Mouse (Mus musculus): ENCODE data around the gene Egln3.

Egln3 gene

DNA sequence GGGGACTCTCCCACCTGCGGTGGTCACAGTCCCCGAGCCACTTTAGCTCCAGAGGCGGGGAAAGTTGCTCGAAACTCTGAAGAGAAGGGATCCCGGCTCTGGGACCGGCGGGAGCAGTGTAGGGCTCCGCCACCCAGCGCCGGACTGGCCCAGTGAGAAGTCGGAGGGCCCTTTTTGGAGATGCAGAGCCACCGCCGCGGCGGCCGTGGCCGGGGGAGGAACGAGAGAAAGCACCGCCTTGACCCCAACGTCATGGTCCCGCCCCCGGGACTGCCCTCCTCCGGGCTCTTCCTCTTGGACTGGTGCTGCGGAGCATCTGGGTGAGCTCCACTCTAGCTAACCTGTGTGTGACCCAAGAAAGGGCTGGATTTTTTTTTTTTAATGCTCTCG is at the start of gene Egln3:
Gene Egln3, minus strand, starts transcription at position 205 of the 390 bp plus-strand sequence.
- ATAC-seq (ENCODE audit: low TSS enrichment) = peak; percentile 76

DNA sequence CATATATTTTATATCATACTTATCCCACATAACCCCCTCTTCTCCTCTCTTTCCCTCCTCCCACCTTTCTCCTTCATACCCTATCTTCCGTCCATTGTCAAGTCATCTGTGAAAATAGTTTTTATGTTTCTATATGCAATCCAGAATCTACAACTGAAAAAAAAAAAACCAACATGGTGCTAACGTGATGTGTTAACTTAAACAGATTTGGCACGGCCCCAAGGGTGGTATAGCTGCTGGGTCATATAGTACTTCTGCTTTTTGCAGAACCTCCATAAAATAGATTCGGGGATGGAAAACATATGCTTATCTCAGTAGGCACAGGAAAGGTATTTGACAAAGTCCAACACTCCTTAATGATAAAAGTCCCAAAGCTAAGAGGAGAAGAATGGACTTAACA is 49.8 kb upstream of the Egln3 start:
- no peak for ATAC-seq (ENCODE audit: low TSS enrichment)

DNA sequence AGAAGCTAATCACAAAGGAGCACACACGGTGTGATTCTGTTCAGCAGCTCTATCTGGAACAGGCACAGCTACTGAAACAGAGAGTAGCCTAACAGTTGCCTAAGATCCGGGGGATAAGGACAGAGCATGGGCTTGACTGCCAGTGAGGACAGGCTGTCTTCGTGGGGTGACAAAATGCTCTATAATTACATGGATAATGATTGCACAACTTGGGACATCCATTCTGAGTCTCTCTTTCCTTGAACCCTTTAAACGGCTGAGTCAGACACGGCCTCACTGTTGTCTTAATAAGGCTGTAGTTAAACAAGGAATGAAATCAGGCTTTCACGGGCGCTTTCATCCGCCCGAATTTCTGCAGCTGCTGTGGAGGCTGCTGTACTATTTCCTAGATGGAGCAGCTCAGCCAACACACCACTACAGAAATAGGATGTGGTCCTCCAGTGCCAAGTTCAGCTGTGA is 48.3 kb upstream of the Egln3 start:
- peak; percentile 99 for ATAC-seq (ENCODE audit: low TSS enrichment)

DNA sequence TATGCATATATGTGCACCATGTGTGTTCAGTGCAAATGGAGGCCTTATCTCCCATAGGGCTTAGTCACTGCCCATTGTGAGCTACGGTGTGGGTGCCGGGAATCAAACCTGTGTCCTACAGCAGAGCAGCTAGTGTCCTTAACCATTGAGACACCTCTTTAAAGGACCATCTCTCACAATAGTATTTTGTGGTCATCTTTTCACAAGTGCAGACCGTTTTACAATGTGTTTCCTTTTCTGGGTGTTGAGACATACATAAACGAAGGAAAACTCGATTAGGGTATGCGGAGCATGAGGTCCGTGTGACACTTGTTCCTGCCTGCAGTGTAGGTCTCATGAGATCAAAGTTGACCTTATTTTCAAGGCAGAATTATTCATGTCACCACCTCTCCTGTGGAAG is 44.2 kb upstream of the Egln3 start:
- no peak for ATAC-seq (ENCODE audit: low TSS enrichment)

DNA sequence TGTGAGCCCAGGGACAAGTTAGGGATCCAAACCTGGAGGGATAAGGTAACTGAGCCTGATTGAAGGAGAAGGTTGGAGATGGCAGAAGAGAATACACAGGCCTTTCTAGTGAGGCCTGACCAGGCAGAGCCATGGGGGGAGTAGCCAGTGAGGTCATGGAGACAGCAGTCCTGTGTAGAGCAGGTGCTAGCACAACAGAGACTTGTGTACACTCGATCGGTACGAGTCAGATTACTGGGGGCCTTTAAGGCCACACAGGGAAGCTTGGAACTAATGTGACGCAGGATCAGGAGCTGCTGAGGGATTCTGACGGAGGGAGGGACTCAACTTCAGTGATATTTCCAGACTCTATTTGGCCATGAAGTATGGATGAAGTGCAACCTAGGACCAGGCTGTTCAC is 39.5 kb upstream of the Egln3 start:
- no peak for ATAC-seq (ENCODE audit: low TSS enrichment)

DNA sequence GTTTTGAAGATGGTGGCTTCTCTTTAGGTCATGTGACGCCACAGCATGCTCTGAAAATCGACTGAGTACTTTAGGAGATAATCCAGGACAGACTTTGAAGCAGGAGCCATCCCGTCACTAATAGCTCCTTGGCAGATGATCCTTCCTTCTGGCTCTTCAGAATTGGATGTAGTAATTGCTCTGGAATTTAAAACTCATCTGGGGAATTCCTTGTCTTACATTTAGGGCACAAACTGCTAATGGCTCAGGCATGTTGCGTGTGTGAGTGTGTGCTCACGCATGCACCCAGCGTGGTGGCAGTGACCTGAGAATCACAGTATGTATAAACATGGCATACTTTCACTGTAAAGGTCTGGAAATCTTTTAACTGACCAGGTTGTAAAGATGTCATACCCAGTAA is 38.3 kb upstream of the Egln3 start:
- no peak for ATAC-seq (ENCODE audit: low TSS enrichment)

DNA sequence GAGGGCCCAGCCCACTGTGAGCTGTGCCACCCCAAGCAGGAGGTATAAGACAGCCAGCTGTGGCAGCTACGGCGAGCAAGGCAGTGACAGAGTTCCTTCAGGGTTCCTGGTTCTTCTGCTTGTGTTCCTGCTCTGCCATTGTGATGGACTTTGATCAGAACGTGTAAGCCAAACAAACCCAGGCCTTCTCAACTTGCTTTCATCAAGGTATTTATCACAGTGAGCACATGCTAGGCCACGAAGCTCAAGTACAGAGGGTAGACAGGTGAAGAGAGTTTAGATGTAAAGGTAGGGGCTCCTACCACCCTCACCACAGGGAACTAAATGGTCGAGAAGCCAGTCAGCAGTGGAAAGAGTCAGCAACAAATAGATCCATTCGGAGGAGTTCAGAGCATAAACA is 30.1 kb upstream of the Egln3 start:
- ATAC-seq (ENCODE audit: low TSS enrichment) = no peak

DNA sequence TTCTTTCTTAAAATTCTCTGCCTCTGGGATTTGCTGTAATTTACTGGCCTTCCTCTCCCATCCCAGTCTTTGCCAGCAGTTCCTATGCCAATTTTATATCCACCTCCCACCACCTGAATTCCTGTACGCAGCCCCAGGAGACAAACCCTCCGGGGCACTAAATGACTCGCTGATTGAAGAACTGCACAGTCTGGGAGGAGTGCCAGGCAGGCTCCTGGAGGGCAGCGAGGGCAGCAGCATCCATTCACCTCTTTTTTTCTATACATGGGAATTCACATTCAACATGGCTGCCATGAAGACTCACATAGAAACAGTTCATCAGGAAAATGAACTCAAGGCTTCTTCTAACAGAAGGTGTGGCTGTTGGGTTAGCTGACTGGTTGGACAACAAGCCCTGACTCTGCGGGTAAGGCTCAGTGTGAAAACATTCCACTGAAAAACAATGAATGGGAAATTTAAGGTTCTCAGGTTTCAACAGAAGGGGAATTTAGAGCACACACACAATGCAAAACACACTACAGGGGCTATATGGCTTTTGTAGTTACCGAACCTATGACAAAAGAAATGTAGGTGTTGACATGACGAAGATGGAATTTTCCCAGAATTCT is 29.4 kb upstream of the Egln3 start:
- ATAC-seq (ENCODE audit: low TSS enrichment) = no peak

DNA sequence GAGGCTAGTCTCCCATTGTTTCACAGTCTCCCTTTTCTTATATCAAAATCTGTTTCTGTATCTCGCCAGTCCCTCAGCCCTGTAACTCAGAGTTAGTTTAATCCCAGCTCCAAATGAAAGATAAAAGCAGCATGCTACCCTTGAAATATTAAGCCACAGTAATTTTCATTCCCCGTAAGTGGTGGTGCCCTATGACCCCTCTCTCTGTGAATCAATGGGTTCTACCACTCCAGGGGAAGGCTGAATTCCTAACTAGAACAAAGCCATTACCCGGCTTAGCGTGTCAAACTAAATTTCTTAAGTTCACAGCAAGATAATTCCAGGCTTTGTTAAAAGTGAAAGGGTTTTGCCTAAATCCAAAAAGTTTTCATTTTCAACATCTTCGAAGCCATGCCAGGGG is 28.8 kb upstream of the Egln3 start:
- no peak for ATAC-seq (ENCODE audit: low TSS enrichment)

DNA sequence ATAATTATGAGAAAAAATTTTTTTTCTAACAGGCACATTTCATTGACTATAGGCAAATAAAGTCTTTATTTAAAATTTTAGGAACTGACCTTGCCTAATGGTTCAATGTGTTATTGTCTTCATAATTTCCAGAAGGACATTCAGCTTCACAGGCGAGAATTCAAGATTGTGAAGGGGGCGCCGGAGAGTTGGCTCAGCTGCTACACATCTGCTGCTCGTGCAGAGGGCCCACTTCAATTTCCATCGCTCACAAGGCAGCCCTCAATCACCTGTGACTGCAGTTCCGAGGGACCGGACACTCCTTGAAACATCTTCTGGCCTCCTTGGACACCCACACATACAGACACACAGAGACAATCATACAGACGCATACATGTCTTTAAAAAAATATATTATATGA is 23.9 kb upstream of the Egln3 start:
- ATAC-seq (ENCODE audit: low TSS enrichment) = no peak

DNA sequence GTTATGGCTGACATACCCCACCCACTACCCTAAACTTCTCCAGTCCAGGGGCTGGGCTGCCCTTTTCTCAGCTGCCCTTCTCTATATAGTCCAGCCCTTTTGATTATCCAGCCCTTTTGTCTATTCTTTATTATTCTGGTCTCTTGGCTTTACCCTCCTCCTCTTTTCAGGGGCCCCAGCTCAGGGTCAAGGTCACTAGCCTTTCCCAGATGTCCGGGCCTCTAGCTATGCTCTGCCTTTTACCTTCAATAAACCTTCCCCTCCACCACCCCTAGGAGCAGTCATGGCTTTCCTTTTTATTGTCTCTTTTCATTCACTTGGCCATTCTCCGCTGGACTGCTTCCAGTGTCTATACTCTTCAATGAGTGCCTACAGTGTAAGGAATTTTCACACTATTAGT is 22.7 kb upstream of the Egln3 start:
- ATAC-seq (ENCODE audit: low TSS enrichment) = no peak

DNA sequence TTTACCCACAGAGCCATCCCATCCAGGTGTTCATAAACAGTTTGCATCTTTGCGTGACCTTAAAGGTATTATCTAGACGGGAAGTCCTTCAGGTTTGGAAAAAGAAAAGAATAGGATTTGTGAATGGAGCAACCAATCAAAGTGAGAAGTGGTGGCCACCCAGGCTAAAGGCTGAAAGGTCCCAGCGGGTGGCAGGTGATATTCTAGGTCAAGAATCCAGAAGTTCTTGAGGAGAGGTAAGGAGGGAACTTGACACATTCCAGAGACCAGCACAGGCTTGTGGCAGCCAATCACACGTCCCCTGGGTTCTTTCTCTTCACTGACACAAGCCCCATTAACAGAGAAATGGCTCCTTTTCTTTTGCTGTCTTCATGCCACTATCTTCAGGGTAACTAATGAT is 21.9 kb upstream of the Egln3 start:
- ATAC-seq (ENCODE audit: low TSS enrichment) = no peak

DNA sequence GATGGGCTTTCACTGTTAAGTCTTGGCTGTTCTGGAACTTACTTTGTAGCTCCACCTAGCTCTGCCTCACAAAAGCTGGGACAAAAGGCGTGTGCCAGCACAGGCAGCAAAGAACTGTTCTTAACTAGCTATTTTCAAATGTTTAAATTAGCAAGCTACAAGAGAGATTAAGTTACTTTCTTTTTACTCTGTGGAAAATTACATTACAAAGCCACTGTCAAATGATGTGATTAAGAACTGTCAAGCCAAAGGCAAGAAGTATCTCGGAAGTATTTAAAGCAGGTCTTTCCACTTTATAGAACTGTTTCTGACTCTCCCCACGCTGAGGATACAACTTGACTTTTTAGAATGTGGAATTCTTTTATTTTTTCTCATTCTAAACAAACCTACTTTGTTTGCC is 21.4 kb upstream of the Egln3 start:
- ATAC-seq (ENCODE audit: low TSS enrichment) = no peak

DNA sequence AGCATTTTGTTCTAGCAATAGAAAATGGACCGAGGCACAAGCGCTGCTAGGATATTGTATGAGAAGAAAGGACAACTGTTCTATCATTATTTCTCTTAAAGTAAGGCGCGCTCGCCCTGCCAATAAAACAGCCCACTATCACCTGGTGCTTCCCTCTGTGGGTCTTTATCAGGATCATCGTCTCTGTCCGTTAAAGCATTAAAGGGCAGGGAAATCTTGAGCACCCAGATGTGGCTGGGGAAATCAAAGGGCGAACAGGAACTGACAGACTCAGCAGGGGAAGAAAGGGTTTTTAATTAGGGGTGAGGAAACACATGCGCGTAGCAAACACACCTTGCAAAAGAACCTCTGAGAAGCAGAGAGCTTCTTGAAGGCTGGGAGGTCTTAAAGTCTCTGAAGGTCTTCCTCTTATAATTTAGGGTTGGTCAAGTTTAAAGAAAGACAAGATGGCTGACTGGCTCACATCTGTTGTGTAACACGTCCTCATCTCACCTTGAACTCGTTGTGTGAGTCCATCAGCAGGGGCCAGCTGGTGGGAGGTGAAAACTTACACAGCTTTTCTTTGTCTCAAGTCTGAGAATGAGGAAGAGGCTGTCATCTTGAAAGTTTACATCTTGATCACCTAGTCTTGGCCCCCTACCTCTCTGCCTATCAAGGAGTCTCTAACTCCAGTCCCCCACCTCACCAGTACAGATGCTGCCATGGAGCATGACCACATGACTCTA is 18.5 kb upstream of the Egln3 start:
- ATAC-seq (ENCODE audit: low TSS enrichment) = no peak

DNA sequence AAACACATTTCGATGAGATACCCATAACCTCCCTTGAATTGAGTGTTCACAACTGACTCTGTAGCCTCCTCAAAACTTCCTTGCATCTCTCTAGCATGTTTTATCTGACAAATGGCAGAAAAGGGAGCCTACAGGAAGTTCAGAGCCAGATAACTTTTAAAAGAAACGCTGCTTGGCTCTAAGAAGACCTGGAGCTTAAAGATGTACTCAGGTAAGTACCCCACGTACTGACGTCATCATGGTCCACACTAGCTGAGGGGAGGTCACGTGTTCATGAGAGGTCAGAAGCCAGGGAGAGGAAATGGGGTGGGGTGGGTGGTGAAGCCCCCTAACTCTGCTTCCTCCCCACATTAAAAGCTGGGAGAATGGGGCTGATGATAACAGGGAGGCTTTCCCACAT is 13.0 kb upstream of the Egln3 start:
- ATAC-seq (ENCODE audit: low TSS enrichment) = no peak

DNA sequence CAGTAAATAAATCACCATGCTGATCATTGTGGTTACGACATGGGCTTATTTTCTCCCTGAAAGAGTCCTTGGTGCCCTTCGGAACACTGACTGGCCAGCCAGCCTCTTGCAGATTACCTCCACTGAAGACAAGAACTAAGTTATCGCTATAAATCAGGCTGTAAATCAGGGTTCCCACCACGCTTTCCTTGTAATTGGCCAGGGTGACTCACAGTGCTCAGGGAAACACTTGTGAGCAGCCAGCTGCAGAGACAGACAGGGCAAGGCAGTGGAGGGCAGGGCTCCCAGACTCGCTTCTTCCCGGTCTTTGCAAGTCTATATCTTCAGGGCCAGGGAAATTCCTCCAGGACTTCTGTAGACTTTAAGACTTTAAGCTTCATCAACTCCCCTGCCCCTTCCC is 10.8 kb upstream of the Egln3 start:
- no peak for ATAC-seq (ENCODE audit: low TSS enrichment)

DNA sequence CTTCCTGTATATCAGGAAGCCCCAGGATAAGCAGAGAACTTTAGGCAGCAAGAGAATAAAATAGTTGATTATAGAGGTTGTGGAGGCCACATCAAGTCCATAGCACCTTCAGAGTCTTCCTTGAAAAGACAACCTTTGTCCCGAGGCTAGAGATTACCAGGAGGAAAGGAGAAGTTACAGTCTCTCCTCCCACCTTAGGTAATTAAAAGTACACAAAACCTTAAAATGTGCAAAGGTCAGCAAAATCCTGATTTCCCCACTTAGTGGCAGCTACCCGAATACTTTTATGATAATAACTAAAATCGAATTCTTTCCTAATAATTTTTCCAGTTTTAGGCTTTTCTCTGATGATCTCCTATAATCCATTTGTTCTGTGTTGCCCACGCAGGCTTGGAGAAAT is 10.2 kb upstream of the Egln3 start:
- ATAC-seq (ENCODE audit: low TSS enrichment) = no peak

DNA sequence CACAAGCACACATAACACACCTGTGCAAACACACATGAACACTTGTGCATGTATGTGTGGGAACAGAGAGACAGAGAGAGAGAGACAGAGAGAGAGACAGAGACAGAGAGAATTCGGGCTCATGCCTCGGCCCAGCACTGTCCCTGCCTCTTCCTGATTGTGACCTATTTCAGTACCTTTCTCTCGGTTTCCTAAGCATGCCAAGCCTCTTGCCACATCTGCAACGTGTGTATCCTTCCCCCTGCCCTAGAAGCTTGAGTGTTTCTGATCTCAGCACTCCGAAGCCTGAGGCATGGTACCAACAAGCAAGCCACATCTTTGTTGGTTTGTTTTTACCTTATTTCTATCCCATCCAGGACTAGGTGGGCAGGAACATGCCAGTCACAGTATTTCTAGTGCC is 9.6 kb upstream of the Egln3 start:
- ATAC-seq (ENCODE audit: low TSS enrichment) = no peak

DNA sequence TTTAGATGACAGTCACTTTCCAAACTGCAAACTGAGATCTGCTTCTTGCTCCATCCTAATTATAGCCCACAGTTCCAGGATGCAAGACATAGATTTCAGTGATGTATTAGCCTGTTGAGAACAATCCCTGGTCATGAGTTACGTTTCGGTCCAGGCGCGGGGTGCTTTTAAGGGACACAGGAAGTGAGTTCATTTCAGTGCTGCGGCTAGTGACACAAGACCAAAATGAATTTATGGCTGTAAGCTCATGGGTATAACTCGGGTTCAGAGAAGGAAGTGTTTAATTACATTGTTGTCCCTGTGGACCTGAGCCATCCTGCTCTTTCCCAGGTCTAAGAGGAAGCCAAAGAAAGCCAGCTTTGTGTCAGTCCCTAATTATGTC is 5.5 kb upstream of the Egln3 start:
- no peak for ATAC-seq (ENCODE audit: low TSS enrichment)

DNA sequence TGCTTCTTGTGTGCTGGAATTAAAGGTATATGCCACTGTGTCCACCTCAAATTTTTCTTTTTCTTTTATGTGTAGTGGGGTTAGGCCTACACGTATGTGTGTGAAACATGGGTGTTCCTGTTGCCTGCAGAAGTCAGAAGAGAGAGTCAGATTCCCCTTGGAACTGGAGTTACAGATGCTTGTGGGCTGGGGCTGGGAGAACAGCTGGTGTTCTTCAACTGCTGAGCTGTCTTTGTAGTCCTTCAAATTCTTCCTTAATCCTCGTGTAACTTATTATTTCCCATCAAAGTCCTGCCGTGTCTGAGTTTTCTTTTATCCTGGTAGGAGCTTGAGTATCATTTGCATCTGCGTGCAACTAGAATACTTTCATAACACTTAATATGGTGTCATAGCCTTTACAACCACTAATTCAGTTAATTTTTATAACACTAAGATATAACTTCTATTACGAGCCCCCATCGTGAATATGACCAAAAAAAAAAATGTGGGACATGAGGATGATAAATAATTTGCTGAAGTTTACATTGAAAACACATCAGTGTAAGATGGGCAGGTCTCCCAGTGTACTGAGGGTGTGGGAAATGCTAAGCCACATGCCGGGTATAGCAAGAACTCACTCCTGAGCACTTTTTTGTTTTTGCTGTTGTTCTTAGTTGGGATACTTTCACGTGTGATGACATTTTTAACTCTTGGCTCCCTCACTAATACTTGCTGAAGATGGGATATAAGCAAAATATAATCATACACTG is 4.9 kb upstream of the Egln3 start:
- no peak for ATAC-seq (ENCODE audit: low TSS enrichment)

DNA sequence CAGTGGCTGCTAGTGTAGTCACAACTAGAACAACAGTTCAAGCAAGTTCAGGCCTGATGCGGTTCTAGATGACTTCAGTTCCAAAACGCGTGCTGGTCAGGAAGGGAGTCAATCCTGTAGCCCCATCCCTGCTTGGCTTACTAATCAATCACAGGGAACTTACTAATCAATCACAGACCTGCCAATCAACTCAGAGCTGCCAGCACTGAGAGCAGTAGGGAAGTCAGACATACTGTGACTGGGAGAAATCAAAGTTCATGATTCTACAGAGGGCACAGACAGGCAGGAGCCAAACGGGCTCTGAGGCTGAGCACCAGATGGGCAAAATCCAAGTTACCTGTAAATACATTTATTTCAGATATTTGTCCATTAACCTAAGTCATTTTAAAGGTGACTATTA is 2.1 kb upstream of the Egln3 start:
- ATAC-seq (ENCODE audit: low TSS enrichment) = no peak

DNA sequence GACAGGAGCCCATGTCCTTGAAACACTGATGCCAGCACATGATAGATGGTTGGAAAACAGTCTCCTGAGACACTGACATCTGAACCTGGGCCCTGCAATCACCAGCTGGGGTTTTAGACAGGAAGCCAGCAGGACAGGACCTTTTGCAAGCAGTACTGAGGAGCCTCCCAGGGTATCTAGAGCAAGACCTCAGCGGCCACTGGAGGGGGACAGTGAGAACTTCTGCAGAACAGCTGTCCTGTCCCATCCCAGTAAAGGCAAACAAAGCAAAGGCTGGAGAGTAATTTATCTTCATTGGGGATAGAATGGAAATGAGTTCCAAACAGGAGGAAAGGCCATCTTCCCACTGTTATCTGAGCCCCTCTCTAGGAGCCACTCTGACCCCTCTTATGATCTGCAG is 1.5 kb upstream of the Egln3 start:
- ATAC-seq (ENCODE audit: low TSS enrichment) = no peak

All from frontal cortex, adult (tissue).